Mouse (Mus musculus) monocyte, adult 5-6 weeks (primary cell): ENCODE data around the gene Gsdma3. TPM values are rescaled to one million over a fixed set of nuclear protein-coding genes. Genes with fewer than 3 reads are reported as not detected.
A peak's percentile ranks its signal among the peaks of the same experiment; 100 is the strongest.
"Not testable (repeated sequence)": the region's sequence is repeated elsewhere in the genome, so short reads cannot be mapped to it uniquely, and the experiment has no call there.

Experiments used
- ATAC-seq: fragments of 153-309, 156-312 bp; replicated peaks from 2 replicates; pipeline ENCODE4 v1.8.0; 2017; ENCODE audit warnings: mild to moderate bottlenecking; ENCODE audit not compliant: low TSS enrichment, insufficient number of reproducible peaks, severe bottlenecking, poor library complexity, low FRiP score
- total RNA-seq: library from RNA; stranded (forward); fragments of 200-1000, 200-491, 200-594 nt; gene quantifications from 3 replicates; pipeline ENCODE4 v1.2.3, GENCODE M21; 2017

The Gsdma3 gene
- total RNA-seq, 1 experiment from 2014 or later = not detected

GRCm38 (mm10) chr11:98590548-98591445, 35.4 kb upstream of the Gsdma3 start:
- no peak for ATAC-seq

GRCm38 (mm10) chr11:98595021-98595420, 31.1 kb upstream of the Gsdma3 start:
- no peak for ATAC-seq

GRCm38 (mm10) chr11:98595473-98595872, 30.7 kb upstream of the Gsdma3 start:
- no peak for ATAC-seq

GRCm38 (mm10) chr11:98595955-98596354, 30.2 kb upstream of the Gsdma3 start:
- ATAC-seq = no peak

GRCm38 (mm10) chr11:98597363-98597762, 28.8 kb upstream of the Gsdma3 start:
- ATAC-seq = peak; percentile 62

- no peak for ATAC-seq
These were observed 28.2 kb upstream of the Gsdma3 start, which contains the start of gene Lrrc3c for GRCm38 (mm10) chr11:98597991-98598390. Gene Lrrc3c (plus strand): TSS chr11:98598291.

GRCm38 (mm10) chr11:98598851-98599290, 27.3 kb upstream of the Gsdma3 start:
- no peak for ATAC-seq

GRCm38 (mm10) chr11:98599291-98599690, 26.9 kb upstream of the Gsdma3 start:
- ATAC-seq = no peak

- no peak for ATAC-seq
These were observed 24.0 kb upstream of the Gsdma3 start for GRCm38 (mm10) chr11:98602090-98602690.

GRCm38 (mm10) chr11:98603953-98604352, 22.2 kb upstream of the Gsdma3 start:
- ATAC-seq = no peak

- not testable (repeated sequence) for ATAC-seq
These were observed 21.2 kb upstream of the Gsdma3 start for GRCm38 (mm10) chr11:98604911-98605310.

- peak; percentile 93 for ATAC-seq
These were observed 19.4 kb upstream of the Gsdma3 start for GRCm38 (mm10) chr11:98606763-98607162.

- no peak for ATAC-seq
These were observed 5.4 kb upstream of the Gsdma3 start for GRCm38 (mm10) chr11:98620791-98621190.

GRCm38 (mm10) chr11:98623981-98624380, 2.2 kb upstream of the Gsdma3 start:
- not testable (repeated sequence) for ATAC-seq

- not testable (repeated sequence) for ATAC-seq
These were observed 1.8 kb upstream of the Gsdma3 start for GRCm38 (mm10) chr11:98624381-98624780.

- no peak for ATAC-seq
These were observed 2.5 kb downstream of the Gsdma3 start for GRCm38 (mm10) chr11:98628706-98629105.

- ATAC-seq = no peak
These were observed 4.5 kb downstream of the Gsdma3 start for GRCm38 (mm10) chr11:98630646-98631045.

- ATAC-seq = peak; percentile 97
These were observed 9.3 kb downstream of the Gsdma3 start for GRCm38 (mm10) chr11:98635312-98635970.

- no peak for ATAC-seq
These were observed 11.3 kb downstream of the Gsdma3 start for GRCm38 (mm10) chr11:98637501-98637900.
